Mouse (Mus musculus): Measurements from ENCODE around the gene Arf4. TPM values are rescaled to one million over a fixed set of nuclear protein-coding genes. Genes with fewer than 3 reads are reported as not detected.

The Arf4 gene
- polyA plus RNA-seq (2012; rRNA removed) = 193 and 214 TPM in 2 replicates

- peak; percentile 98 for DNase-seq (ENCODE audit: low spot score)
These were observed at the start of gene Arf4 for GRCm38 (mm10) chr14:26637851-26638707. Gene Arf4 (plus strand): TSS chr14:26638074.

- DNase-seq (ENCODE audit: low spot score) = no peak
These were observed 46.5 kb upstream of the Arf4 start for GRCm38 (mm10) chr14:26591353-26591752.

GRCm38 (mm10) chr14:26593281-26593895 lies 44.5 kb upstream of the Arf4 start:
- no peak for DNase-seq (ENCODE audit: low spot score)

- no peak for DNase-seq (ENCODE audit: low spot score)
These were observed 42.7 kb upstream of the Arf4 start for GRCm38 (mm10) chr14:26595167-26595566.

- no peak for DNase-seq (ENCODE audit: low spot score)
These were observed 42.0 kb upstream of the Arf4 start for GRCm38 (mm10) chr14:26595695-26596365.

- DNase-seq (ENCODE audit: low spot score) = no peak
These were observed 32.5 kb upstream of the Arf4 start for GRCm38 (mm10) chr14:26605354-26605753.

GRCm38 (mm10) chr14:26609674-26610073 lies 28.2 kb upstream of the Arf4 start:
- DNase-seq (ENCODE audit: low spot score) = no peak

- DNase-seq (ENCODE audit: low spot score) = no peak
These were observed 27.2 kb upstream of the Arf4 start for GRCm38 (mm10) chr14:26610689-26611088.

GRCm38 (mm10) chr14:26625301-26625700 lies 12.6 kb upstream of the Arf4 start:
- DNase-seq (ENCODE audit: low spot score) = no peak

- no peak for DNase-seq (ENCODE audit: low spot score)
These were observed 11.2 kb upstream of the Arf4 start for GRCm38 (mm10) chr14:26626605-26627140.

GRCm38 (mm10) chr14:26637025-26637850 lies 636 bp upstream of the Arf4 start:
- DNase-seq (ENCODE audit: low spot score) = no peak

GRCm38 (mm10) chr14:26638708-26639084 lies 822 bp downstream of the Arf4 start:
- DNase-seq (ENCODE audit: low spot score) = peak; percentile 66

GRCm38 (mm10) chr14:26639251-26639650 lies 1.4 kb downstream of the Arf4 start:
- no peak for DNase-seq (ENCODE audit: low spot score)

GRCm38 (mm10) chr14:26639961-26640360 lies 2.1 kb downstream of the Arf4 start:
- no peak for DNase-seq (ENCODE audit: low spot score)

- no peak for DNase-seq (ENCODE audit: low spot score)
These were observed 5.2 kb downstream of the Arf4 start for GRCm38 (mm10) chr14:26643006-26643624.

GRCm38 (mm10) chr14:26645989-26646650 lies 8.2 kb downstream of the Arf4 start:
- DNase-seq (ENCODE audit: low spot score) = no peak

GRCm38 (mm10) chr14:26647811-26648210 lies 9.9 kb downstream of the Arf4 start:
- no peak for DNase-seq (ENCODE audit: low spot score)

GRCm38 (mm10) chr14:26651901-26652300 lies 14.0 kb downstream of the Arf4 start:
- DNase-seq (ENCODE audit: low spot score) = no peak

GRCm38 (mm10) chr14:26658178-26658577 lies 20.3 kb downstream of the Arf4 start:
- no peak for DNase-seq (ENCODE audit: low spot score)

- no peak for DNase-seq (ENCODE audit: low spot score)
These were observed 22.4 kb downstream of the Arf4 start for GRCm38 (mm10) chr14:26660233-26660632.

All from urinary bladder, adult 2 months (tissue).